Mouse (Mus musculus) lung, adult 2 months (tissue): ENCODE results near the gene Olfr59. TPM values are rescaled to one million over a fixed set of nuclear protein-coding genes. Genes with fewer than 3 reads are reported as not detected.

Experiments
- DNase-seq: peaks from one replicate; pipeline ENCODE4 v3.0.0; 2022
- H3K4me1 ChIP-seq: fragments of 200-500 bp; 2 replicates; pipeline ENCODE4 v1.6.1; 2011; ENCODE audit warnings: low read length; ENCODE audit not compliant: control insufficient read depth, insufficient read depth
- H3K4me3 ChIP-seq: fragments of 200-500 bp; replicated peaks from 2 replicates; pipeline ENCODE3; 2011; ENCODE audit warnings: low read depth, mild to moderate bottlenecking, control low read depth, low read length; ENCODE audit errors: extremely low read depth
- CTCF ChIP-seq: fragments of 200-500 bp; IDR thresholded peaks from 2 replicates; pipeline ENCODE4 v1.5.1; 2011; ENCODE audit warnings: mild to moderate bottlenecking, low read length, control low read depth; ENCODE audit not compliant: insufficient read depth
- POLR2A ChIP-seq: fragments of 200-500 bp; IDR thresholded peaks from 2 replicates; pipeline ENCODE4 v1.6.1; 2011; ENCODE audit warnings: low read depth, mild to moderate bottlenecking, control low read depth, low read length, borderline replicate concordance; ENCODE audit errors: extremely low read depth
- WGBS: fragments of 180-500 bp; shearing (Covaris S2); methylation state at CpG from one replicate; pipeline ENCODE4 v1.1.7; 2018; 5-methylcytosine and 5-hydroxymethylcytosine counted together
- polyA plus RNA-seq: library from polyadenylated mRNA; depleted of rRNA; stranded (reverse); fragments of >200 nt; gene quantifications from 2 replicates; pipeline ENCODE4 v1.2.3, GENCODE M21; 2012; rRNA removed

The Olfr59 gene
- not detected in 2 replicates for polyA plus RNA-seq

GRCm38 (mm10) chr11:74283436-74283835, at the start of gene Olfr59:
Olfr59 (plus strand) TSS chr11:74283736.
- 54% methylated on average over 2 of the region's 2 CpGs for WGBS
- TF ChIP-seq POLR2A (no peak), CTCF (no peak)
- H3K4me3 ChIP-seq = no peak within 1 kb of the TSS
- DNase-seq = no peak
- no peaks in the 10 kb centered on the region for H3K4me1 ChIP-seq

- TF ChIP-seq POLR2A (no peak), CTCF (no peak)
- 86% methylated on average over 3 of the region's 3 CpGs for WGBS
These were observed 42.3 kb upstream of the Olfr59 start for GRCm38 (mm10) chr11:74241201-74241600.

GRCm38 (mm10) chr11:74259508-74259907, 24.0 kb upstream of the Olfr59 start, which contains the start of gene Olfr406:
Olfr406 (plus strand) TSS chr11:74259808.
- TF ChIP-seq CTCF (no peak), POLR2A (no peak)
- no peak for DNase-seq
- 41% methylated on average over 2 of the region's 2 CpGs for WGBS
- Histone ChIP-seq H3K4me1 (no peaks in the 10 kb centered on the region), H3K4me3 (no peak within 1 kb of the TSS)

More at GRCm38 (mm10) chr11:74241201-74241600, 42.3 kb upstream of the Olfr59 start:
- no peak overlapping the region for H3K4me3 ChIP-seq
- no peaks in the 10 kb centered on the region for H3K4me1 ChIP-seq
- no peak for DNase-seq

GRCm38 (mm10) chr11:74287256-74287655, 3.7 kb downstream of the Olfr59 start:
- no peak for DNase-seq
- TF ChIP-seq CTCF (no peak), POLR2A (no peak)
- H3K4me1 ChIP-seq = no peaks in the 10 kb centered on the region
- 62% methylated on average over 2 of the region's 2 CpGs for WGBS
- no peak overlapping the region for H3K4me3 ChIP-seq

GRCm38 (mm10) chr11:74326044-74326443, 42.5 kb downstream of the Olfr59 start:
- no peak overlapping the region for H3K4me3 ChIP-seq
- DNase-seq = no peak
- WGBS = 55% methylated on average over 2 of the region's 2 CpGs
- H3K4me1 ChIP-seq = no peaks in the 10 kb centered on the region
- TF ChIP-seq CTCF = no peak
- no peak for TF ChIP-seq POLR2A

- Histone ChIP-seq H3K4me3 (no peak overlapping the region), H3K4me1 (no peaks in the 10 kb centered on the region)
- TF ChIP-seq CTCF (no peak), POLR2A (no peak)
- no peak for DNase-seq
These were observed 45.2 kb downstream of the Olfr59 start for GRCm38 (mm10) chr11:74328781-74329180.

- H3K4me1 ChIP-seq = no peaks in the 10 kb centered on the region
- no peak within 1 kb of the TSS for H3K4me3 ChIP-seq
- TF ChIP-seq POLR2A (no peak), CTCF (no peak)
- no peak for DNase-seq
- WGBS = 78% methylated on average over 6 of the region's 6 CpGs
These were observed 54.4 kb downstream of the Olfr59 start, which contains the start of gene Olfr410 for GRCm38 (mm10) chr11:74337931-74338330. Olfr410 (minus strand) TSS chr11:74338031.

Other genes with a start within 250 kb of the Olfr59 start
- not detected in 2 replicates for gene Olfr139, start 227.2 kb upstream of the Olfr59 start, polyA plus RNA-seq
- gene Olfr399, start 227.1 kb upstream of the Olfr59 start, polyA plus RNA-seq = not detected in 2 replicates
- not detected in 2 replicates for gene Zfp616, start 213.8 kb upstream of the Olfr59 start, polyA plus RNA-seq
- not detected in 2 replicates for gene Olfr401, start 170.0 kb upstream of the Olfr59 start, polyA plus RNA-seq
- not detected in 2 replicates for gene Olfr402, start 130.2 kb upstream of the Olfr59 start, polyA plus RNA-seq
- gene Olfr403, start 97.5 kb upstream of the Olfr59 start, polyA plus RNA-seq = not detected in 2 replicates
- not detected in 2 replicates for gene Olfr43, start 72.4 kb upstream of the Olfr59 start, polyA plus RNA-seq
- gene Olfr406, start 23.9 kb upstream of the Olfr59 start, polyA plus RNA-seq = not detected in 2 replicates
- not detected in 2 replicates for gene Olfr410, start 54.3 kb downstream of the Olfr59 start, polyA plus RNA-seq
- not detected in 2 replicates for gene Olfr411, start 68.9 kb downstream of the Olfr59 start, polyA plus RNA-seq
- not detected in 2 replicates for gene Olfr412, start 78.3 kb downstream of the Olfr59 start, polyA plus RNA-seq